Mouse (Mus musculus) ES-E14 (cell line): ENCODE results near the gene Erlin1. TPM values are rescaled to one million over a fixed set of nuclear protein-coding genes. Genes with fewer than 3 reads are reported as not detected.

Experiments used
- DNase-seq: peaks from one replicate; pipeline ENCODE4 v3.0.0-alpha.2; 2013; ENCODE audit warnings: low read depth, low spot score
- H3K27ac ChIP-seq: 2 replicates; pipeline ENCODE4 v1.5.1; 2012; ENCODE audit warnings: low read depth, mild to moderate bottlenecking, low read length, moderate library complexity, mixed read lengths; ENCODE audit not compliant: poor library complexity, insufficient read depth, severe bottlenecking
- H3K36me3 ChIP-seq: 2 replicates; pipeline ENCODE4 v1.6.1; 2012; ENCODE audit warnings: mild to moderate bottlenecking, low read length, moderate library complexity, mixed read lengths; ENCODE audit not compliant: control insufficient read depth, poor library complexity, insufficient read depth, severe bottlenecking
- H3K4me1 ChIP-seq, 2 experiments: fragments of 150-350 bp in 1 of 2; sonication (generic) in 1 of 2; 2 replicates each; pipeline ENCODE4 v1.6.1; 2012; ENCODE audit warnings: low read length in 2 of 2, mild to moderate bottlenecking in 1 of 2, mixed read lengths in 1 of 2; ENCODE audit not compliant: control insufficient read depth in 2 of 2, insufficient read depth in 2 of 2, poor library complexity in 1 of 2
- H3K4me3 ChIP-seq, 2 experiments: fragments of 150-350 bp in 1 of 2; sonication (generic) in 1 of 2; 2 replicates each; pipeline ENCODE4 v1.5.1; 2012; ENCODE audit warnings: low read length in 2 of 2, low read depth in 1 of 2, mild to moderate bottlenecking in 1 of 2, mixed read lengths in 1 of 2; ENCODE audit not compliant: insufficient read depth in 1 of 2, poor library complexity in 1 of 2, severe bottlenecking in 1 of 2
- H3K9ac ChIP-seq: 2 replicates; pipeline ENCODE4 v1.6.1; 2012; ENCODE audit warnings: low read depth, mild to moderate bottlenecking, low read length, mixed read lengths; ENCODE audit not compliant: poor library complexity, insufficient read depth, severe bottlenecking
- H3K9me3 ChIP-seq: fragments of 150-350 bp; sonication (generic); 2 replicates; pipeline ENCODE4 v1.6.1; 2012; ENCODE audit warnings: low read depth, mild to moderate bottlenecking, low read length; ENCODE audit not compliant: control insufficient read depth, insufficient read depth
- CHD2 ChIP-seq: IDR thresholded peaks from 2 replicates; pipeline ENCODE4 v1.6.1; 2014; ENCODE audit warnings: mild to moderate bottlenecking, low read depth, low read length, inconsistent platforms
- HCFC1 ChIP-seq: IDR thresholded peaks from 2 replicates; pipeline ENCODE4 v1.6.1; 2012; ENCODE audit warnings: low read length, inconsistent platforms, borderline replicate concordance; ENCODE audit not compliant: insufficient read depth
- MAFK ChIP-seq: IDR thresholded peaks from 2 replicates; pipeline ENCODE4 v1.6.1; 2014; ENCODE audit warnings: mild to moderate bottlenecking, low read depth, low read length, inconsistent platforms; ENCODE audit not compliant: insufficient read depth
- ZC3H11A ChIP-seq: IDR thresholded peaks from 2 replicates; pipeline ENCODE4 v1.6.1; 2012; ENCODE audit warnings: low read depth, mild to moderate bottlenecking, inconsistent platforms, low read length, borderline replicate concordance
- ZNF384 ChIP-seq: IDR thresholded peaks from 2 replicates; pipeline ENCODE4 v1.6.1; 2012; ENCODE audit warnings: low read depth, low read length, inconsistent platforms
- in situ Hi-C, 2 experiments: fragments of 600-800 bp; cut with MboI; formaldehyde crosslinking; loops; one replicate each; pipeline ENCODE4 v1.15.1; 2025; ENCODE audit warnings: low sequenced_read_pairs in 2 of 2, inconsistent platforms in 1 of 2; ENCODE audit not compliant: unreplicated experiment in 2 of 2
- total RNA-seq: library from RNA; depleted of rRNA; stranded (reverse); fragments of 300-350 nt; gene quantifications from 2 replicates; pipeline ENCODE4 v1.2.3, GENCODE M21; 2012

Gene Erlin1
- total RNA-seq, 1 experiment = 22.7 TPM

DNA sequence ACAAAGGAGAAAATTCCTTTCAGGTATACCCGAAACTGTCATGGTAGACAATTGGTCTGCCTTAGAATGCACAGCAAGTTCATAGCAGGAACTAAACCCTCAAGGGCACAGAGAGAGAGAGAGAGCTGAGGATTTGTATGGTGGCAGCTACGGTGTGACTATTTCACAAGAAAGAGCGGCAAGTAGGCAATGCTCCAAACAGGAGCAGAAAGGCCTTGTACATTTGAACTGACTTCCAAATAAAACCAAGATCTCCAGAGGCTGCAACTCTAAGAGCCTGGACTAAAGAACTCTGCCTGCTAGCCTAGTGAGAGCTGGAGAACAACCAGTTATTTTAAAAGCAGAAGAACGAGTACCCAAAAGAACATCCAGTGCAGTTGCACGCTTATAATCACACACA, 27.5 kb downstream of the Erlin1 start:
- peaks cover 7% of the 10 kb centered on the region for H3K36me3 ChIP-seq

GRCm38 (mm10) chr19:44033396-44033795, 36.2 kb downstream of the Erlin1 start:
- H3K9me3 ChIP-seq = no peaks in the 10 kb centered on the region

More for the DNA sequence above, 27.5 kb downstream of the Erlin1 start:
- no peak overlapping the region for H3K9ac ChIP-seq
- no peak for TF ChIP-seq CHD2
- no peak for TF ChIP-seq ZC3H11A
- TF ChIP-seq ZNF384 = no peak
- TF ChIP-seq HCFC1 = no peak
- no peak for TF ChIP-seq MAFK
- H3K4me3 ChIP-seq = no peak overlapping the region
- in situ Hi-C loops = no loop called here
- DNase-seq = no peak
- no peaks in the 10 kb centered on the region for H3K4me1 ChIP-seq
- no peak overlapping the region for H3K27ac ChIP-seq
- no peaks in the 10 kb centered on the region for H3K9me3 ChIP-seq

GRCm38 (mm10) chr19:44032046-44032744, 37.4 kb downstream of the Erlin1 start:
- no peaks in the 10 kb centered on the region for H3K9me3 ChIP-seq
- no peak overlapping the region for H3K9ac ChIP-seq
- peaks cover 0 to 1% of the 10 kb centered on the region in 2 experiments; a peak in 2 of 4 replicates for H3K4me1 ChIP-seq
- H3K27ac ChIP-seq = no peak overlapping the region
- peaks cover 4% of the 10 kb centered on the region for H3K36me3 ChIP-seq
- no peak for DNase-seq
- in situ Hi-C loops = no loop called here
- H3K4me3 ChIP-seq = no peak overlapping the region
- no peak for TF ChIP-seq MAFK
- TF ChIP-seq CHD2 = no peak
- no peak for TF ChIP-seq ZNF384
- no peak for TF ChIP-seq HCFC1
- no peak for TF ChIP-seq ZC3H11A

More at GRCm38 (mm10) chr19:44033396-44033795, 36.2 kb downstream of the Erlin1 start:
- Histone ChIP-seq H3K4me3 (no peak overlapping the region), H3K36me3 (peaks cover 5% of the 10 kb centered on the region), H3K9ac (no peak overlapping the region), H3K4me1 (no peaks in the 10 kb centered on the region), H3K27ac (no peak overlapping the region)
- in situ Hi-C loops = no loop called here
- no peak for DNase-seq
- TF ChIP-seq CHD2 (no peak), HCFC1 (no peak), ZNF384 (no peak), ZC3H11A (no peak), MAFK (no peak)

DNA sequence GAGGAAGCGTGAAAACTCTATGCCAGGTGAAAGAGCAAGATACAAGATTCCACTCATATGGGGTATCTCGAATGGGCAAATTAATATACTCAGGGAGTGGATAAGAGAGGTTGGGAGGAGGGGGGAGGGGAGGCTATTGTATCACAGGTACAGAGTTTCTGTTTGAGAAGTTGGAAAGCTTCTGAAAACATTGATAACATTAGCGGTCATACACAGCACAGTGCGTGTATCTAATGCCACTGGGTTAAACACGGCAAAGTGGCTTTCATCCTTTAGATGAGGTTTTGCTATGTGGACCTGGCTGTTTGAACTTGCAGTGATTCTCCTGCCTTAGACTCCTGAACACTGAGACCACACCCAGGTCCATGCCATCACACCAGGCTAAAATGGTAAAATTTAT, 39.6 kb downstream of the Erlin1 start:
- no peaks in the 10 kb centered on the region for H3K9me3 ChIP-seq
- no peak overlapping the region for H3K27ac ChIP-seq
- H3K36me3 ChIP-seq = no peaks in the 10 kb centered on the region
- TF ChIP-seq MAFK (no peak), CHD2 (no peak), HCFC1 (no peak), ZNF384 (no peak), ZC3H11A (no peak)
- no peak for DNase-seq
- in situ Hi-C loops = no loop called here
- no peak overlapping the region for H3K4me3 ChIP-seq
- H3K9ac ChIP-seq = no peak overlapping the region
- peaks cover 2 to 8% of the 10 kb centered on the region in 2 experiments; a peak in 2 of 4 replicates for H3K4me1 ChIP-seq
